Mouse (Mus musculus) hindlimb bud, embryonic 11.5 days (tissue): ENCODE measurements around the gene Arl16.

Source experiments
- DNase-seq: peaks from one replicate; pipeline ENCODE4 v3.0.0-alpha.2; 2012; ENCODE audit warnings: low read depth, low spot score; ENCODE audit errors: extremely low spot score

Gene Arl16

GRCm38 (mm10) chr11:120492024-120492877 is 24.8 kb upstream of the Arl16 start:
- peak; percentile 41 for DNase-seq

GRCm38 (mm10) chr11:120491317-120492023 is 24.1 kb upstream of the Arl16 start, which contains the start of gene Slc25a10:
Slc25a10 (plus strand) TSS chr11:120491840.
- DNase-seq, result peak; percentile 56

GRCm38 (mm10) chr11:120490291-120491046 is 23.1 kb upstream of the Arl16 start:
- DNase-seq, result no peak

- peak; percentile 79 for DNase-seq
Observed at GRCm38 (mm10) chr11:120489054-120489761, 21.8 kb upstream of the Arl16 start.

- no peak for DNase-seq
Observed at GRCm38 (mm10) chr11:120488516-120488915, 21.1 kb upstream of the Arl16 start.

- no peak for DNase-seq
Observed at GRCm38 (mm10) chr11:120485251-120485650, 17.8 kb upstream of the Arl16 start.

- DNase-seq, result peak; percentile 87
Observed at GRCm38 (mm10) chr11:120484265-120484981, 17.0 kb upstream of the Arl16 start, which contains the start of gene Mrpl12. Mrpl12 (plus strand) TSS chr11:120484613.

- no peak for DNase-seq
Observed at GRCm38 (mm10) chr11:120483448-120483934, 16.1 kb upstream of the Arl16 start.

- DNase-seq, result no peak
Observed at GRCm38 (mm10) chr11:120472052-120472451, 4.6 kb upstream of the Arl16 start.

GRCm38 (mm10) chr11:120467736-120468092 is 307 bp upstream of the Arl16 start:
- DNase-seq, result no peak

GRCm38 (mm10) chr11:120465521-120465920 is 1.9 kb downstream of the Arl16 start:
- no peak for DNase-seq

GRCm38 (mm10) chr11:120464365-120464764 is 3.0 kb downstream of the Arl16 start:
- no peak for DNase-seq

GRCm38 (mm10) chr11:120463536-120463935 is 3.9 kb downstream of the Arl16 start:
- DNase-seq, result no peak

- DNase-seq, result no peak
Observed at GRCm38 (mm10) chr11:120458847-120459597, 8.4 kb downstream of the Arl16 start.

- peak; percentile 41 for DNase-seq
Observed at GRCm38 (mm10) chr11:120457772-120458751, 9.3 kb downstream of the Arl16 start, which contains the start of the genes Oxld1 and Ccdc137. Oxld1 (minus strand) TSS chr11:120458068. Ccdc137 (plus strand) TSS chr11:120458115.

GRCm38 (mm10) chr11:120457370-120457769 is 10.0 kb downstream of the Arl16 start:
- no peak for DNase-seq

GRCm38 (mm10) chr11:120455413-120455812 is 12.0 kb downstream of the Arl16 start:
- no peak for DNase-seq

GRCm38 (mm10) chr11:120454965-120455364 is 12.4 kb downstream of the Arl16 start:
- no peak for DNase-seq
